Mouse (Mus musculus): ENCODE results near the gene Auts2.
A peak's percentile ranks its signal among the peaks of the same experiment; 100 is the strongest.

The Auts2 gene

GRCm38 (mm10) chr5:132500817-132501231 lies 42.3 kb downstream of the Auts2 start:
- no peak for DNase-seq (ENCODE audit: low spot score)

- no peak for DNase-seq (ENCODE audit: low spot score)
These were observed 44.2 kb downstream of the Auts2 start for GRCm38 (mm10) chr5:132498896-132499295.

- no peak for DNase-seq (ENCODE audit: low spot score)
These were observed 45.1 kb downstream of the Auts2 start for GRCm38 (mm10) chr5:132498045-132498444.

- no peak for DNase-seq (ENCODE audit: low spot score)
These were observed 50.4 kb downstream of the Auts2 start for GRCm38 (mm10) chr5:132492793-132493192.

GRCm38 (mm10) chr5:132492040-132492439 lies 51.1 kb downstream of the Auts2 start:
- peak; percentile 40 for DNase-seq (ENCODE audit: low spot score)

- no peak for DNase-seq (ENCODE audit: low spot score)
These were observed 51.6 kb downstream of the Auts2 start for GRCm38 (mm10) chr5:132491508-132491907.

- DNase-seq (ENCODE audit: low spot score) = no peak
These were observed 52.8 kb downstream of the Auts2 start for GRCm38 (mm10) chr5:132490326-132490725.

- DNase-seq (ENCODE audit: low spot score) = no peak
These were observed 53.3 kb downstream of the Auts2 start for GRCm38 (mm10) chr5:132489736-132490313.

GRCm38 (mm10) chr5:132486831-132487230 lies 56.3 kb downstream of the Auts2 start:
- DNase-seq (ENCODE audit: low spot score) = peak; percentile 23

- no peak for DNase-seq (ENCODE audit: low spot score)
These were observed 57.1 kb downstream of the Auts2 start for GRCm38 (mm10) chr5:132485994-132486393.

GRCm38 (mm10) chr5:132485448-132485847 lies 57.7 kb downstream of the Auts2 start:
- DNase-seq (ENCODE audit: low spot score) = no peak

- no peak for DNase-seq (ENCODE audit: low spot score)
These were observed 61.7 kb downstream of the Auts2 start for GRCm38 (mm10) chr5:132481476-132481875.

GRCm38 (mm10) chr5:132480461-132480860 lies 62.7 kb downstream of the Auts2 start:
- DNase-seq (ENCODE audit: low spot score) = no peak

- no peak for DNase-seq (ENCODE audit: low spot score)
These were observed 63.8 kb downstream of the Auts2 start for GRCm38 (mm10) chr5:132479227-132479857.

GRCm38 (mm10) chr5:132477533-132477932 lies 65.6 kb downstream of the Auts2 start:
- no peak for DNase-seq (ENCODE audit: low spot score)

GRCm38 (mm10) chr5:132472905-132473321 lies 70.2 kb downstream of the Auts2 start:
- DNase-seq (ENCODE audit: low spot score) = no peak

- no peak for DNase-seq (ENCODE audit: low spot score)
These were observed 70.8 kb downstream of the Auts2 start for GRCm38 (mm10) chr5:132472184-132472829.

GRCm38 (mm10) chr5:132467364-132467743 lies 75.8 kb downstream of the Auts2 start:
- no peak for DNase-seq (ENCODE audit: low spot score)

GRCm38 (mm10) chr5:132466427-132467363 lies 76.4 kb downstream of the Auts2 start:
- DNase-seq (ENCODE audit: low spot score) = no peak

- DNase-seq (ENCODE audit: low spot score) = no peak
These were observed 80.6 kb downstream of the Auts2 start for GRCm38 (mm10) chr5:132462560-132462959.

GRCm38 (mm10) chr5:132458498-132458897 lies 84.6 kb downstream of the Auts2 start:
- DNase-seq (ENCODE audit: low spot score) = no peak

GRCm38 (mm10) chr5:132452381-132452780 lies 90.8 kb downstream of the Auts2 start:
- DNase-seq (ENCODE audit: low spot score) = no peak

Data from MN1 (cell line).